Mouse (Mus musculus): ENCODE data around the gene Gm28053. TPM values are rescaled to one million over a fixed set of nuclear protein-coding genes. Genes with fewer than 3 reads are reported as not detected.

The Gm28053 gene
- polyA plus RNA-seq, 1 experiment = not detected

- Histone ChIP-seq H3K4me1 (peaks cover 60% of the 10 kb centered on the region), H3K4me3 (replicated peaks) (no peak overlapping the region), H3K27me3 (replicated peaks) (no peaks in the 10 kb centered on the region), H3K36me3 (replicated peaks; ENCODE audit: low read length) (peaks cover 52% of the 10 kb centered on the region), H3K9me3 (no peaks in the 10 kb centered on the region)
- TF ChIP-seq GATA1 (IDR thresholded peaks at IDR 0.05; ENCODE audit: borderline replicate concordance, low read length) (no peak), FLI1 (IDR thresholded peaks at IDR 0.05; ENCODE audit: low read length) (no peak)
These were observed 14.3 kb upstream of the Gm28053 start for GRCm38 (mm10) chr6:48704146-48704545.

DNA sequence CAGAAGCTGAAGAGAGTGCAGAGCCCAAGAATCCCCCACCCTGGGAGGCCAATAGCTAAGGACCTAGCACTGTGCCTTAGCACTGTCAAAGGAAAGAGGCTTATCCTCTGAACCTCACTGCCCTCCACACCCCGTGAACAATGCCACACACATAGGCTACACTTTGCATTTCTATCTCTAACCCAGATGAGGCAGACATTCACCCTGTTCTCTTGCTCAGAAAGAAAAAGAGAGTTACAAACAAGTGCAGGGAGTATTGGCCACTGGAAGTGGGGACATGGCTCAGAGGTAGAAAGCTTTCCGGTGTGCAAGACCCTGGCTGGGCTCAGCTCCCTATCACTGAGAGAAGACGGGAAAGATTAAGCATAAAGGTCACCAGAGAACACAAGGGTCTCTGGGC is 12.3 kb upstream of the Gm28053 start:
- TF ChIP-seq FLI1 (IDR thresholded peaks at IDR 0.05; ENCODE audit: low read length) = no peak
- no peak for TF ChIP-seq GATA1 (IDR thresholded peaks at IDR 0.05; ENCODE audit: borderline replicate concordance, low read length)
- H3K4me3 ChIP-seq (replicated peaks) = peak overlapping the region; percentile 84
- H3K4me1 ChIP-seq = peaks cover 47% of the 10 kb centered on the region

DNA sequence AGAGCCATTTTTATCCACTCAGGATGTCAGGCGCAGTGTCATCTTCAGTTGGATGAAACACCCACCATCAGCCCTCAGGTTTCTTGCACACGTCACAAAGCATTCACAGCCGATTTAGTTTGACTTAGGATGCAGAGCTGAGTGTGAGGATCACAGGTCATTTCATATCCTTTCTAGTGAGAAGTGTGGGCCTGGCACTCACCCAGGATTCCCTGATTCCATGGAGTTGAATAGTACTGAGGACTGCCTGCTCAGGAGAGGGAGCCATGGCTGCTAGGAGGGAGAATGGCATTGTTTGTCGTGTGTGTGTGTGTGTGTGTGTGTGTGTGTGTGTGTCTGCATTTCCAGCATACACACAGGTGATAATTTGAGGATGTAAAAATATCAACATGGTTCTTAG is 1.9 kb downstream of the Gm28053 start:
- peaks cover 30% of the 10 kb centered on the region for H3K4me1 ChIP-seq
- TF ChIP-seq FLI1 (IDR thresholded peaks at IDR 0.05; ENCODE audit: low read length) = no peak
- TF ChIP-seq GATA1 (IDR thresholded peaks at IDR 0.05; ENCODE audit: borderline replicate concordance, low read length) = no peak
- H3K9me3 ChIP-seq = peaks cover 7% of the 10 kb centered on the region
- H3K4me3 ChIP-seq (replicated peaks) = no peak overlapping the region
- peaks cover 10% of the 10 kb centered on the region for H3K27me3 ChIP-seq (replicated peaks)
- H3K36me3 ChIP-seq (replicated peaks; ENCODE audit: low read length) = no peaks in the 10 kb centered on the region

More for the DNA sequence above, 12.3 kb upstream of the Gm28053 start:
- Histone ChIP-seq H3K27me3 (replicated peaks) (no peaks in the 10 kb centered on the region), H3K36me3 (replicated peaks; ENCODE audit: low read length) (peaks cover 56% of the 10 kb centered on the region), H3K9me3 (peaks cover 6% of the 10 kb centered on the region)

GRCm38 (mm10) chr6:48723468-48723867 is 5.1 kb downstream of the Gm28053 start:
- no peak for TF ChIP-seq FLI1 (IDR thresholded peaks at IDR 0.05; ENCODE audit: low read length)
- TF ChIP-seq GATA1 (IDR thresholded peaks at IDR 0.05; ENCODE audit: borderline replicate concordance, low read length) = no peak
- H3K4me1 ChIP-seq = peaks cover 29% of the 10 kb centered on the region

GRCm38 (mm10) chr6:48725476-48725875 is 7.1 kb downstream of the Gm28053 start:
- no peaks in the 10 kb centered on the region for H3K36me3 ChIP-seq (replicated peaks; ENCODE audit: low read length)
- H3K27me3 ChIP-seq (replicated peaks) = peaks cover 10% of the 10 kb centered on the region
- TF ChIP-seq GATA1 (IDR thresholded peaks at IDR 0.05; ENCODE audit: borderline replicate concordance, low read length) (no peak), FLI1 (IDR thresholded peaks at IDR 0.05; ENCODE audit: low read length) (no peak)
- H3K9me3 ChIP-seq = peaks cover 7% of the 10 kb centered on the region
- peaks cover 23% of the 10 kb centered on the region for H3K4me1 ChIP-seq
- H3K4me3 ChIP-seq (replicated peaks) = no peak overlapping the region

More at GRCm38 (mm10) chr6:48723468-48723867, 5.1 kb downstream of the Gm28053 start:
- Histone ChIP-seq H3K27me3 (replicated peaks) (peaks cover 6% of the 10 kb centered on the region), H3K4me3 (replicated peaks) (no peak overlapping the region), H3K9me3 (peaks cover 7% of the 10 kb centered on the region), H3K36me3 (replicated peaks; ENCODE audit: low read length) (no peaks in the 10 kb centered on the region)

DNA sequence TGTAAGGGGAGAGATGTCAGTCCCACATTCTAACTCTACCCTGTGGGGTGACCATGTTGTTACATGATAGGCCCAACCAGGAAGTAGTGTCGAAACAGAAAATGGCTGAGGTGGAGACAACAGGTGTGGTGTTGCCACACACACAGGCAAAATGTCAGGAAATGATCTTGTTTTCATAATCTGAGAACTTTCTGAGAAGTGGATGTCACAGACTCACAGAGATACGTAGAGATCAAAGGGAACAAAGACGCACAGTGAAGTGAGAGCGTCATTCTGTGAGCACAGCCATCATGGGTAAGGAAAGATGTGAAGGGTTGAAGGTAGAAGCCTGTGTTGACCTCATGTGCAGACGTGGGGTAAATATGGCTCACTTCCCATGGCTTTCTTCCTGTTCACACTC is 9.4 kb downstream of the Gm28053 start:
- Histone ChIP-seq H3K27me3 (replicated peaks) (peaks cover 10% of the 10 kb centered on the region), H3K9me3 (peaks cover 7% of the 10 kb centered on the region), H3K4me3 (replicated peaks) (no peak overlapping the region), H3K4me1 (peaks cover 19% of the 10 kb centered on the region; the same call in 1 of the 2 replicates), H3K36me3 (replicated peaks; ENCODE audit: low read length) (no peaks in the 10 kb centered on the region)
- TF ChIP-seq GATA1 (IDR thresholded peaks at IDR 0.05; ENCODE audit: borderline replicate concordance, low read length) (no peak), FLI1 (IDR thresholded peaks at IDR 0.05; ENCODE audit: low read length) (no peak)

DNA sequence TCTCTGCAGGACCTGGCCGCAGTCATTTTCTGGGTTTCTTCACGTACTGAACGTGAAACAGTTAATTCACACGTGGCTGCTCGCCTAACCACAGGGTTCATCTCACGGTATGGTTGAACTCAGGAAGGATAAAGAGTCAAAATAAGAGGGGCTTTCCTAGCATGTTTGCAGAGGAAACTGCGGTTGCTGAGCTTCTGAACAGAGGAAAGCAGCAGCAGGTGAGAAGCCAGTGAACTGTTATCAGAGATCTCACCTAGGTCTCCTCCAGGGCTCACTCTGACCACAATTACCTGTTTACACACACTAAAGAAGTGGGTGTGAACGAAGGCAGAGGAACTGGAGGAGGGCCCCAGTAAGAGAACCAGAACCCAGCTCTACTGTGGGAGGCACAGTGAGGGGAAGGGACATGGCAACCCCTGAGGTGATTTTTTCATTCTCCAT is 14.5 kb downstream of the Gm28053 start:
- Histone ChIP-seq H3K27me3 (replicated peaks) (peaks cover 5% of the 10 kb centered on the region), H3K36me3 (replicated peaks; ENCODE audit: low read length) (no peaks in the 10 kb centered on the region), H3K4me3 (replicated peaks) (no peak overlapping the region), H3K4me1 (peaks cover 26% of the 10 kb centered on the region), H3K9me3 (no peaks in the 10 kb centered on the region; the same call in 1 of the 2 replicates)
- TF ChIP-seq FLI1 (IDR thresholded peaks at IDR 0.05; ENCODE audit: low read length) = no peak
- TF ChIP-seq GATA1 (IDR thresholded peaks at IDR 0.05; ENCODE audit: borderline replicate concordance, low read length) = no peak

GRCm38 (mm10) chr6:48733660-48734059 is 15.3 kb downstream of the Gm28053 start:
- Histone ChIP-seq H3K9me3 (no peaks in the 10 kb centered on the region; the same call in 1 of the 2 replicates), H3K4me3 (replicated peaks) (no peak overlapping the region), H3K36me3 (replicated peaks; ENCODE audit: low read length) (no peaks in the 10 kb centered on the region), H3K27me3 (replicated peaks) (peaks cover 4% of the 10 kb centered on the region), H3K4me1 (peaks cover 30% of the 10 kb centered on the region)
- TF ChIP-seq FLI1 (IDR thresholded peaks at IDR 0.05; ENCODE audit: low read length) (no peak), GATA1 (IDR thresholded peaks at IDR 0.05; ENCODE audit: borderline replicate concordance, low read length) (no peak)

GRCm38 (mm10) chr6:48737053-48737452 is 18.6 kb downstream of the Gm28053 start:
- TF ChIP-seq GATA1 (IDR thresholded peaks at IDR 0.05; ENCODE audit: borderline replicate concordance, low read length) = no peak
- no peak for TF ChIP-seq FLI1 (IDR thresholded peaks at IDR 0.05; ENCODE audit: low read length)
- no peak overlapping the region for H3K4me3 ChIP-seq (replicated peaks)
- peaks cover 62% of the 10 kb centered on the region for H3K4me1 ChIP-seq
- H3K27me3 ChIP-seq (replicated peaks) = no peaks in the 10 kb centered on the region
- H3K9me3 ChIP-seq = no peaks in the 10 kb centered on the region; the same call in 1 of the 2 replicates
- H3K36me3 ChIP-seq (replicated peaks; ENCODE audit: low read length) = peaks cover 17% of the 10 kb centered on the region

DNA sequence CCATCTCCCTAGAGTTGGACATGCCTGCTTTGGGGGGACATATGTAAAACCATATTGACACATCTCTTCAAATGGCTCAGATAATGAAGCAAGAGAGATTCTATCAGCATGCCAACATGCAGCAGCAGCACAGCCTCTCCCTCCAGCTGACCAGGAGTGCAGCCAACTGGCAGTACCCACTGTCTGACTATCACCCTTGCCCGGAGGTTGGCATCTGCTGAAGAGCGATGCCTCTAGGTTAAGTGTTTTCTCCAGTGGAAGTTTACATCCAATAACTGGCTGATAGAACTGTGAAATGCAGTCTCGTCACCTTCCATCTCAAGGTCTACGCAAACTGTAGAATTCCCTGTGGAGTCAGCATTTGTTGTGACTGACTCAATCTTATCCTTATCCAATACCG is 19.3 kb downstream of the Gm28053 start:
- Histone ChIP-seq H3K9me3 (no peaks in the 10 kb centered on the region; the same call in 1 of the 2 replicates), H3K4me1 (peaks cover 67% of the 10 kb centered on the region), H3K36me3 (replicated peaks; ENCODE audit: low read length) (peaks cover 23% of the 10 kb centered on the region), H3K4me3 (replicated peaks) (peak overlapping the region; percentile 47), H3K27me3 (replicated peaks) (no peaks in the 10 kb centered on the region)
- no peak for TF ChIP-seq GATA1 (IDR thresholded peaks at IDR 0.05; ENCODE audit: borderline replicate concordance, low read length)
- no peak for TF ChIP-seq FLI1 (IDR thresholded peaks at IDR 0.05; ENCODE audit: low read length)
